Mouse (Mus musculus) heart, adult 2 months (tissue): Measurements from ENCODE around the gene Car1.

Experiments
- CTCF ChIP-seq: fragments of 200-600 bp; IDR thresholded peaks from 2 replicates; pipeline ENCODE4 v1.8.1; 2022; ENCODE audit warnings: antibody characterized with exemption, mild to moderate bottlenecking, moderate library complexity
- POLR2A ChIP-seq: fragments of 200-500 bp; IDR thresholded peaks from 2 replicates; pipeline ENCODE4 v1.6.1; 2011; ENCODE audit warnings: mild to moderate bottlenecking, low read depth, low read length, control low read depth; ENCODE audit not compliant: insufficient read depth

DNA sequence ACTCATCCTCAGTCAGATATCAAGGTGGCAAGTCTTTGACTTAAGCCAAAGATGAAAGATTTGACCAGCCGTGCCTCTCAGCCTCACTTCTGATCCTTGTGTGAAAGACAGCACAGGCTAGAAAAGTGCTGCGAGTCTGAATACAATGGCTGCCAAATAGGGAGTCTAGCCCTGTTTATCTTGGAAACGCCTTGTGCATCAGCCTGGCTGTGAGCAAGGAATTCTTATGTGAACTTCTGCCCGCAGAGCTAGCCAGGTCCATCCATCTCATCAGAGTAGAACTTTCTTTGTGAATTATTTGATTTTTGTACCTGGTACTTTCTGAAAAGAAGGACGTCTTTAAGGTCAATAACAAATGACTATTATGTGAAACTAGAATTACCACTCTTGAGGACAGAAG, 45.8 kb upstream of the Car1 start:
- no peak for TF ChIP-seq CTCF
- TF ChIP-seq POLR2A = no peak
